Mouse (Mus musculus): ENCODE measurements around the gene Elk4. TPM values are rescaled to one million over a fixed set of nuclear protein-coding genes. Genes with fewer than 3 reads are reported as not detected.

The Elk4 gene
- polyA plus RNA-seq, 1 experiment from 2014 or later, result 13.8 TPM

GRCm38 (mm10) chr1:132007828-132008827 lies 721 bp downstream of the Elk4 start:
- Histone ChIP-seq H3K27ac (peak overlapping the region; percentile 97), H3K4me1 (peaks cover 26% of the 10 kb centered on the region), H3K27me3 (ENCODE audit: poor library complexity, severe bottlenecking) (no peaks in the 10 kb centered on the region), H3K4me3 (peak overlapping the region; percentile 78), H3K36me3 (replicated peaks) (no peaks in the 10 kb centered on the region), H3K9me3 (no peaks in the 10 kb centered on the region)
- peak; percentile 87 for DNase-seq (ENCODE audit: extremely low spot score, low spot score)
- WGBS, result 1% methylated on average over 72 of the region's 72 CpGs

- Histone ChIP-seq H3K36me3 (replicated peaks) (peaks cover 4% of the 10 kb centered on the region), H3K4me3 (peak overlapping the region; percentile 78), H3K9me3 (no peaks in the 10 kb centered on the region), H3K27ac (peak overlapping the region; percentile 97), H3K4me1 (peaks cover 26% of the 10 kb centered on the region), H3K27me3 (ENCODE audit: poor library complexity, severe bottlenecking) (no peaks in the 10 kb centered on the region)
- no peak for DNase-seq (ENCODE audit: extremely low spot score, low spot score)
- WGBS, result 46% methylated on average over 8 of the region's 8 CpGs
These were observed 1.7 kb downstream of the Elk4 start for GRCm38 (mm10) chr1:132008881-132009644.

GRCm38 (mm10) chr1:132010632-132011501 lies 3.5 kb downstream of the Elk4 start:
- Histone ChIP-seq H3K4me1 (peaks cover 26% of the 10 kb centered on the region), H3K27me3 (ENCODE audit: poor library complexity, severe bottlenecking) (no peaks in the 10 kb centered on the region), H3K36me3 (replicated peaks) (peaks cover 22% of the 10 kb centered on the region), H3K4me3 (no peak overlapping the region), H3K9me3 (no peaks in the 10 kb centered on the region; the same call in 1 of the 2 replicates), H3K27ac (no peak overlapping the region)
- 91% methylated on average over 17 of the region's 17 CpGs for WGBS
- no peak for DNase-seq (ENCODE audit: extremely low spot score, low spot score)

GRCm38 (mm10) chr1:132011785-132012184 lies 4.4 kb downstream of the Elk4 start:
- 80% methylated on average over 2 of the region's 2 CpGs for WGBS

GRCm38 (mm10) chr1:132012861-132013260 lies 5.5 kb downstream of the Elk4 start:
- H3K27ac ChIP-seq, result no peak overlapping the region
- no peaks in the 10 kb centered on the region; the same call in 1 of the 2 replicates for H3K9me3 ChIP-seq
- H3K36me3 ChIP-seq (replicated peaks), result peaks cover 40% of the 10 kb centered on the region
- H3K27me3 ChIP-seq (ENCODE audit: poor library complexity, severe bottlenecking), result no peaks in the 10 kb centered on the region
- DNase-seq (ENCODE audit: extremely low spot score, low spot score), result no peak
- no peak overlapping the region for H3K4me3 ChIP-seq
- WGBS, result 89% methylated on average over 8 of the region's 8 CpGs
- peaks cover 21% of the 10 kb centered on the region for H3K4me1 ChIP-seq

More at GRCm38 (mm10) chr1:132011785-132012184, 4.4 kb downstream of the Elk4 start:
- no peaks in the 10 kb centered on the region for H3K27me3 ChIP-seq (ENCODE audit: poor library complexity, severe bottlenecking)
- peaks cover 23% of the 10 kb centered on the region for H3K4me1 ChIP-seq
- H3K36me3 ChIP-seq (replicated peaks), result peaks cover 29% of the 10 kb centered on the region
- DNase-seq (ENCODE audit: extremely low spot score, low spot score), result no peak
- no peak overlapping the region for H3K4me3 ChIP-seq
- no peak overlapping the region for H3K27ac ChIP-seq
- H3K9me3 ChIP-seq, result no peaks in the 10 kb centered on the region; the same call in 1 of the 2 replicates

- Histone ChIP-seq H3K27ac (no peak overlapping the region), H3K4me1 (peaks cover 5% of the 10 kb centered on the region), H3K36me3 (replicated peaks) (peaks cover 59% of the 10 kb centered on the region), H3K4me3 (no peak overlapping the region), H3K27me3 (ENCODE audit: poor library complexity, severe bottlenecking) (no peaks in the 10 kb centered on the region), H3K9me3 (no peaks in the 10 kb centered on the region; the same call in 1 of the 2 replicates)
- no peak for DNase-seq (ENCODE audit: extremely low spot score, low spot score)
- WGBS, result 88% methylated on average over 1 of the region's 1 CpGs
These were observed 7.4 kb downstream of the Elk4 start for GRCm38 (mm10) chr1:132014800-132015199.

GRCm38 (mm10) chr1:132016691-132017090 lies 9.3 kb downstream of the Elk4 start:
- no peak overlapping the region for H3K4me3 ChIP-seq
- peaks cover 76% of the 10 kb centered on the region for H3K36me3 ChIP-seq (replicated peaks)
- H3K4me1 ChIP-seq, result no peaks in the 10 kb centered on the region
- WGBS, result 86% methylated on average over 1 of the region's 1 CpGs
- H3K27ac ChIP-seq, result no peak overlapping the region
- no peaks in the 10 kb centered on the region; the same call in 1 of the 2 replicates for H3K9me3 ChIP-seq
- no peak for DNase-seq (ENCODE audit: extremely low spot score, low spot score)
- H3K27me3 ChIP-seq (ENCODE audit: poor library complexity, severe bottlenecking), result no peaks in the 10 kb centered on the region

- DNase-seq (ENCODE audit: extremely low spot score, low spot score), result no peak
- Histone ChIP-seq H3K27me3 (ENCODE audit: poor library complexity, severe bottlenecking) (no peaks in the 10 kb centered on the region), H3K4me1 (no peaks in the 10 kb centered on the region), H3K9me3 (no peaks in the 10 kb centered on the region; the same call in 1 of the 2 replicates), H3K27ac (no peak overlapping the region), H3K36me3 (replicated peaks) (peaks cover 96% of the 10 kb centered on the region), H3K4me3 (no peak overlapping the region)
- 94% methylated on average over 7 of the region's 7 CpGs for WGBS
These were observed 12.5 kb downstream of the Elk4 start for GRCm38 (mm10) chr1:132019876-132020275.

GRCm38 (mm10) chr1:132022107-132022506 lies 14.7 kb downstream of the Elk4 start:
- 91% methylated on average over 3 of the region's 3 CpGs for WGBS
- Histone ChIP-seq H3K9me3 (no peaks in the 10 kb centered on the region), H3K4me3 (no peak overlapping the region), H3K36me3 (replicated peaks) (peaks cover 94% of the 10 kb centered on the region), H3K4me1 (no peaks in the 10 kb centered on the region), H3K27me3 (ENCODE audit: poor library complexity, severe bottlenecking) (no peaks in the 10 kb centered on the region), H3K27ac (no peak overlapping the region)
- DNase-seq (ENCODE audit: extremely low spot score, low spot score), result no peak

- Histone ChIP-seq H3K4me1 (no peaks in the 10 kb centered on the region), H3K36me3 (replicated peaks) (peaks cover 90% of the 10 kb centered on the region), H3K27ac (no peak overlapping the region), H3K9me3 (no peaks in the 10 kb centered on the region), H3K4me3 (no peak overlapping the region), H3K27me3 (ENCODE audit: poor library complexity, severe bottlenecking) (no peaks in the 10 kb centered on the region)
- no peak for DNase-seq (ENCODE audit: extremely low spot score, low spot score)
- WGBS, result 95% methylated on average over 11 of the region's 11 CpGs
These were observed 19.7 kb downstream of the Elk4 start for GRCm38 (mm10) chr1:132026925-132027646.

- H3K4me1 ChIP-seq, result no peaks in the 10 kb centered on the region
- H3K27ac ChIP-seq, result no peak overlapping the region
- H3K36me3 ChIP-seq (replicated peaks), result peaks cover 90% of the 10 kb centered on the region
- no peaks in the 10 kb centered on the region for H3K27me3 ChIP-seq (ENCODE audit: poor library complexity, severe bottlenecking)
- H3K9me3 ChIP-seq, result no peaks in the 10 kb centered on the region
- 96% methylated on average over 5 of the region's 5 CpGs for WGBS
- H3K4me3 ChIP-seq, result no peak overlapping the region
- DNase-seq (ENCODE audit: extremely low spot score, low spot score), result no peak
These were observed 20.6 kb downstream of the Elk4 start for GRCm38 (mm10) chr1:132027978-132028377.
